Mouse (Mus musculus) thymus, postnatal 25 days (tissue): ENCODE measurements around the gene Opn3.
A peak's percentile ranks its signal among the peaks of the same experiment; 100 is the strongest.

Source experiments
- DNase-seq: peaks from one replicate; pipeline ENCODE4 v3.0.0; 2022

The Opn3 gene

GRCm38 (mm10) chr1:175692246-175692996 lies at the start of gene Opn3, which contains the start of gene Chml:
Opn3 (minus strand) TSS chr1:175692776.
Chml (minus strand) TSS chr1:175692901.
- DNase-seq, result peak; percentile 100

- no peak for DNase-seq
Observed at GRCm38 (mm10) chr1:175725771-175726170, 33.2 kb upstream of the Opn3 start.

- no peak for DNase-seq
Observed at GRCm38 (mm10) chr1:175716832-175717231, 24.3 kb upstream of the Opn3 start.

GRCm38 (mm10) chr1:175712338-175712909 lies 19.8 kb upstream of the Opn3 start:
- DNase-seq, result no peak

- DNase-seq, result no peak
Observed at GRCm38 (mm10) chr1:175708013-175708412, 15.4 kb upstream of the Opn3 start.

- no peak for DNase-seq
Observed at GRCm38 (mm10) chr1:175707599-175707998, 15.0 kb upstream of the Opn3 start.

- DNase-seq, result no peak
Observed at GRCm38 (mm10) chr1:175701145-175701544, 8.6 kb upstream of the Opn3 start.

DNA sequence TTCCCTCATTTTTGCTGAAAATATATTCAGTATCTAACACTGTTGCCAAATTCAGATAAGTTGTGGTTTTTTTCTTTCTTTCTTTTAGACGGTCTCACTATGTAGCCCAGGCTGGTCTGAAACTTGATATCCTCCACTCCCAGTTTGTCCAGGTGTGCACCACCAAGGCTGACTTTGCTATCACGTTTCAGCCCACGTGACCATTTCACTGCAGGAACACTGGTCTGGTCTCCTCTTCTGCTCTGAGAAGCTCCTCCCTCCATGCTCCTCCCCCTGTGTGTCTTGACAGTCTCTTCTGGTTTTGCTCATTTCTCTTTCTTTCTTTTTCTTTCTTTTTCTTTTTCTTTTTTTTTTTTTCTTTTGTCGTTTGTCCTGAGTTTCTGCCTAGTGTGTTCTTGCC lies 7.2 kb upstream of the Opn3 start:
- DNase-seq, result peak; percentile 11

DNA sequence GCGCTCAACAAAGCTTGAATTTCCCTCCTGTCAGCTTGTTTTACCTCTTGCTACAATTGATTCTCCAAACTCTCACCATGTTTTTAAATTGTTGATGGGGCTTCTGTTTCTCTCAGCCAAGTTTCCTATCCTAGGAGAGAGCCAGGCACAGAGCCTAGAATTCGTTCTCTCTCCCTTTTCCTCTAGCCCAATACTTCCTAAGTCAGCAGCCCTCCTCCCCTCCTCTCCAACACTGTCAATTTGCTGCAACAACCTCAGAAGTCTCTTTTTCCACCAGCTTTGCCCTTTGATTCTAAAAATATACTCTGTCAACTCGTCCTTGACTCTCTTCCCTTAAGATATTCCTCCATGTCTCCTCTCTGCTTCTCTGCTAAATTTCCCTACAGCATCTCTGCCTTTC lies 6.8 kb upstream of the Opn3 start:
- no peak for DNase-seq

DNA sequence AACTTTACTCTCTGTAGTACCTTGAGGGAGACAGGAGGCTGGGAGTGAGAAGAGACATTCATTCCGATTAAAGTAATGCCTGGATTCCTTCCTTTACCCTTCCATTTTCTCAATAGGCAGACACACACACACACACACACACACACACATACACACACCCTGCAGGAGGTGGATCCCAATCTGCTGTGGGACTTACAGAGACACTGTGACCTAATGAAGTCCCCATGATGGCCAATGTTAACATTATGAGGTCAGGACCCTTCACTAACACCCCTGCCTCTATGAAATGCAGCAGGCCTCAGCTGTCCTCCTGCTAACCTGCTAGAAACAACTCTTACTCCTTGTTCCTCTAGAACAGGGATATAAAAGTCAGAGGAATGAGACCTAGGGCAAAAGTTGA lies 5.7 kb upstream of the Opn3 start, which contains the start of gene Wdr64:
TSS of gene Wdr64 (plus strand) at position 301 of the 400 bp plus-strand sequence.
- no peak for DNase-seq

DNA sequence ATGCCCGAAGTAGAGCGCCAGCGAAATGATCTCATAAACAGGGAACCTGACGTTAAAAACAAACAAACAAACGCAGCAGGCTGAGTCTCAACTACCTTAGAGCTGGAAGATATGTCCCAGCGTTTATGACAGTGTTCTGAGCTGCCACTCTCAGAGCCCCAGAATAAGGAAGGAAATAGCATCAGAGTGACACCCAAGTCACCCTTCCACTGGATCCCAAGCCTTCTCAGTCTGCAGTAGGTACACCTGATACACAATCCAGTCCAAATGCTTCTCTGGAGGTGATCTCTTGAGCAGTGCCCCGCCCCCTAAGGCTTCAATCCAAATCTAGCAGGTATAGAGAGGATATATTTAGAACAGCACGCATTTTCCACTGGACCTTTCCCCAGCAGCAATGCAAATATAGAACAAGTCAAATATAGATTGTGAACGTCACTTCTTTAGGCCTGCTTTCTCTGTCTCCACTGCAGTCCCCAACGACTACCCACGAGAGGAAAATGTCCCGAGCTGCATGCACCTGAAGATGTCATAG lies 919 bp upstream of the Opn3 start:
- DNase-seq, result peak; percentile 11

GRCm38 (mm10) chr1:175692997-175693361 lies 403 bp upstream of the Opn3 start:
- no peak for DNase-seq

GRCm38 (mm10) chr1:175691686-175692245 lies 810 bp downstream of the Opn3 start:
- no peak for DNase-seq

GRCm38 (mm10) chr1:175680995-175681394 lies 11.6 kb downstream of the Opn3 start:
- no peak for DNase-seq

- no peak for DNase-seq
Observed at GRCm38 (mm10) chr1:175677459-175677858, 15.1 kb downstream of the Opn3 start.

GRCm38 (mm10) chr1:175675116-175675515 lies 17.5 kb downstream of the Opn3 start:
- no peak for DNase-seq

DNA sequence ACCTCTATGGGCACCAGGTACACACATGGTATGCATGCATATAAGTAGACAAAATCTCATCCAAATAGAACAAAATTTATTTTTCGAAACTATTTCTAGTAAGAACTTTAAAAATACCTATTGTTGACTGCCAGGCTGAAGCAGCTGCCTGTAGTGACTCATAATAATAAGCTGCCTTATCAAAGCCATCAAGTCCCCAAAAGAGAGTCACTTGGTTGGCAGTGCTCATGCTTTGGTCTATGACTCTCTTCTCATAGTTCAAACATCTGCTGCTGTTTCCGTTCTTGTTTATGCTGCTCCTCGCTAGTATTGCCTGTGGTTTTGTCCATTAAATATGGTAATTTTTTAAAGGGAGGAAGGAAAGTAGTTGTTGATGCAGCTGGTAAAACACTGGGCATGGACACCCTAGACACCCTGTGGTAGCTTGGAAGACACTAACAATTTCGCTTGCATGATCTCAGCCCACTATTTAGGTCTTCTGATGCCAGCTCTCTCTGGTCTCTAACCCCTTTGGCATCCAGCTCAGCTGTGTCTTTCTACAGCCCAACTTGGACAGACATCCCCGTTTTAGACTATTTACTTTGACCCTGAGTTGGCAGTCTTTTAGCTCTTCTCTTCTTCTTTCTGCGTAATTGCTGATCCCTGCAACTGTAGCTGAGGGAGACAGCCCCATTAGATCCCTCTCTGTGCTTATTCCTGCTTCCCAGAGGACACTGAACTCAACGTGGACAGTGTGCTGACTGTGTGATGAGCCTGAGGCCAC lies 18.8 kb downstream of the Opn3 start:
- DNase-seq, result no peak

- no peak for DNase-seq
Observed at GRCm38 (mm10) chr1:175671626-175672025, 20.9 kb downstream of the Opn3 start.

GRCm38 (mm10) chr1:175670042-175670441 lies 22.5 kb downstream of the Opn3 start:
- no peak for DNase-seq

DNA sequence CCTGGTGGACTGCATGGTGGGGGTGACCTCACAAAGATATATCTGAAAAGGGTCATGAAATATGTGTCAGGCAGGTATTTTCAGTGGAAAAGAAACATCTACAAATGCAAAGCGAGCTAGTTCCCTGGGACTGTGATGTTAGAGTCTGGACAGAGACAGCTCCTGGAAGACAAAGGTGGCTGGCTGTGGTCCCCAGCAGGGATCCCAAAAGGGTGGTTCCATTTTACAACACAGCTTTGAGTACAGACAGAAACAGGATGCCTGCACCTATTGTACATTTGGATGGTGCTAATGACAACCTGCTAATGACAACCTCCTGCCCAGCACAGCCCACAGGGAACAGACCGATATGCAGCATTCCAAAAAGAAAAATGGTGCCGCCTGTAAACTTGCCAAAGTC lies 23.1 kb downstream of the Opn3 start:
- no peak for DNase-seq

GRCm38 (mm10) chr1:175668666-175669405 lies 23.7 kb downstream of the Opn3 start:
- DNase-seq, result peak; percentile 47

- no peak for DNase-seq
Observed at GRCm38 (mm10) chr1:175659900-175660299, 32.7 kb downstream of the Opn3 start.

DNA sequence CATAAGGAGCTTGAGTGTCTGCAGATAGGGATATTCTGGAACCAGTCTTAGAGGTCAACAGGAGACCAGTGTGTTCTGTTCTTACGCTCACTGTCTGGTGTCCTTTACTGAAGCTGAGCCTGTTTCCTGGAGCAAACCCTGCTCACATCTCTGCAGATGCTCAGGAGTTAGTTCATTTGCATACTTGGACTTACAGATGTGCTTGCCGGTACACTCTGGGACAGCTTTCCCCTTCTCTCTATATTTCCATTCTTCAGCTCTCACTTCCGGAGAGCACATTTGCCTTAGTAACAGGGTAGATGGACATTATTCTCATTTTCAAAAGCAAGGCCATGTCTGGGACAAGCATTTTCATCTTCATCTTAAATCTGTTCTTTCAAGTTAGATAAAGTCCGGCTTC lies 44.0 kb downstream of the Opn3 start:
- no peak for DNase-seq
